Mouse (Mus musculus): ENCODE data around the gene Angptl8.
A peak's percentile ranks its signal among the peaks of the same experiment; 100 is the strongest.
"Not testable (repeated sequence)": the region's sequence is repeated elsewhere in the genome, so short reads cannot be mapped to it uniquely, and the experiment has no call there.

Gene Angptl8

GRCm38 (mm10) chr9:21835258-21835912 lies at the start of gene Angptl8:
Gene Angptl8, plus strand, starts transcription at chr9:21835510.
- no peak for DNase-seq (ENCODE audit: inconsistent ontology term)

GRCm38 (mm10) chr9:21786309-21786708 lies 49.0 kb upstream of the Angptl8 start:
- DNase-seq (ENCODE audit: inconsistent ontology term): not testable (repeated sequence)

DNA sequence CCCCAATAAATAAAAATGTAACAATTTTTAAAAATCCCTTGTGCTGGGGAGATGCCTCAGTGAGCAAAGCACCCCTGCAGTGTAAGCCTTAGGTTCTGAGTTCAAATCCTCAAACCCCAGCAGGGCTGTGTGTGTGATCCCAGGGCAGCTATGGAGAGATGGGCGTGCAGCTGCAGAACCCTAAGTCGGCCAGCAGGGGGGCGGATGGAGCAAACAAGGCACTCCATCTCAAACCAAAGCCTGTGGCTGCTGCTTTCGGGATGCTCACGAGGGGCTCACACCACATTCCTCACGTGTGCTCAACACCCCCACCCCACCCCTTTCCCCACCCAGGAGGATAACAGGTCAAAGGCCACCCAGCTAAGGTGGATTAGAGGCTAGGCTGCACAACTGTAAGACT lies 48.4 kb upstream of the Angptl8 start:
- peak; percentile 51 for DNase-seq (ENCODE audit: inconsistent ontology term)

- DNase-seq (ENCODE audit: inconsistent ontology term): no peak
Observed at GRCm38 (mm10) chr9:21787654-21788053, 47.7 kb upstream of the Angptl8 start.

DNA sequence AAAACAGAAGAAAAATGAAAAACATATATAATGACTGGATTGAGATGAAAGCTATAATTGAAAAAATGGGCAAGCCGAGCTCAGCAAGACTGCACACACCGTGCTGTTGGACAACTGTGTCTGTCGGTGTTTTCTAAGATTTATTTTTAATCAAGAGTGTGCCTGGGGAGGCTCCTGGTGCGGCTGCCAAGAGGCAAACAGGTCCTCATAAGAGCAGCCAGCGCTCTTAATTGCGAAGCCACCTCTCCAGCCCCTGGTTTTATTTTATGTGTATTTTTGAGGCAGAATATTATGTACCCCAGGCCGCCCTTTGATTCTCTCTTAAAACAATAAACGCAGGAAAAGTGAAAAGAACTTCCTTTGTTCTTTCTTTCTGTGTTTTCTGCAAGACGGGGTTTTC lies 47.1 kb upstream of the Angptl8 start:
- DNase-seq (ENCODE audit: inconsistent ontology term): no peak

DNA sequence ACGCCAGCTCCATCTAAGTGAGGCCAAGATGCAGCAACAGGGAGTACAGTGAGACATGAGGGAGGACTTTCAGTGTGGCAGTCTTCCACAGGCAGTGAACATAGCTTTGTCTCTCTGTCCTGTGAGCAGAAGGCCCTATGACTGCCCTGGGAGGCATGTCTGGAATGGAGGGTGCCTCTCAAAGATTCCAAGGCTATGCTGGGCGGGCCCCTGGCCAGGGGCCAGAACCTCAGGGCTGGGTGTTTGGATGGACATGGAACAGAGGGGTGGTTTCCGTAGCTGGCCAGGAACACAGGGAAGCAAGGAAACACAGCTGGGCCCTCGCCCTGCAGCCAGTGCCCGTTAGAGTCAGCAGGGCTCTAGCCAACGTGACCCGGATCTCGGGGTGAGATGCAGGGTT lies 43.4 kb upstream of the Angptl8 start:
- DNase-seq (ENCODE audit: inconsistent ontology term): peak; percentile 100

DNA sequence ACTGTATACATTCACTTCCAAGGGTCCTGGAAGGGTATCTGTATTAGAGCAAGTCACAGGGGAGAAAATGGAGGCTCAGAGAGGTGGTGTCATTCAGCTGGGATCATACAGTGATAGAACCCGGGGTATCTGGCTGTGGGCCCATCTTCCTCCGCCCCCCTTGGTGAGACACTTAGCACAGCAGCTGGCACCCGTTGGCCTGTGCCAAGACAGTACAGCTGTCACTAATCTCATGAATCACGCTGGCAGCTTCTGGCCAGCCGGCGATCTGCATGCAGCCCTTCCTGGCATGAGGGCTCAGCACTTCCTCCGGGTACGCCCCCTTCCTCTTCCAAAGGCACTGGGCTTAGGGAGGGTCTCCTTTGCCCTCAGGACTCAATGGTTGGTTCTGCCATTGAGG lies 42.7 kb upstream of the Angptl8 start:
- peak; percentile 52 for DNase-seq (ENCODE audit: inconsistent ontology term)

DNA sequence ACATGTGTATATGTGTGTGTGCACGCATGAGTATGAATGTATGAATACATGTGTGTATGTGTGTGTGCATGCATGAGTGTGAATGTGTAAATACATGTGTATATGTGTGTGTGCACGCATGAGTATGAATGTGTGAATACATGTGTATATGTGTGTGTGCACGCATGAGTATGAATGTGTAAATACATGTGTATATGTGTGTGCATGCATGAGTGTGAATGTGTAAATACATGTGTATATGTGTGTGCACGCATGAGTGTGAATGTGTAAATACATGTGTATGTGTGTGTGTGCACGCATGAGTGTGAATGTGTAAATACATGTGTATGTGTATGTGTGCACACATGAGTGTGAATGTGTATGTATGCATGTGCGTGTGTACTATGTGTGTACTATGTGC lies 41.8 kb upstream of the Angptl8 start:
- DNase-seq (ENCODE audit: inconsistent ontology term): not testable (repeated sequence)

- DNase-seq (ENCODE audit: inconsistent ontology term): no peak
Observed at GRCm38 (mm10) chr9:21794344-21794834, 40.9 kb upstream of the Angptl8 start.

- no peak for DNase-seq (ENCODE audit: inconsistent ontology term)
Observed at GRCm38 (mm10) chr9:21794925-21795324, 40.4 kb upstream of the Angptl8 start.

- no peak for DNase-seq (ENCODE audit: inconsistent ontology term)
Observed at GRCm38 (mm10) chr9:21795579-21795978, 39.7 kb upstream of the Angptl8 start.

DNA sequence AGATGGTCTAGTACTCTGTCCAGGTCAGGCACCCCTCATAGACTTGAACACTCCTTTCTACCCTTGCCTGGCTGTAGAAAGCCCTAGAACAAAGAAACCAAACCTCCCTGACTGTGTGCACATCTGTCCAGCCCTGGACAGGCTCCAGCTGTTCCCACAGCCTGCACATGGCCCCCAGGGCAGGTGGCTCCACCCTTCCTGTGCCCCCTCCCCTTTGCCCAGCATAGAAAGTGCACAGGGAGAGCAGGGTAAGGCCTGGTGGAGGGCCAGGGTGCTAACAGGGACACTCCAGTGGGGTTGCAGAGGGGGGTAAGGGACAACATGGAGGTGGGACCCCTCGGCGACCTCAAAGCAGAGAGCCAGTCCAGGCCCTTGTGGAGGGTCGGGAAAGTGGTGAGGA lies 39.1 kb upstream of the Angptl8 start:
- DNase-seq (ENCODE audit: inconsistent ontology term): no peak

DNA sequence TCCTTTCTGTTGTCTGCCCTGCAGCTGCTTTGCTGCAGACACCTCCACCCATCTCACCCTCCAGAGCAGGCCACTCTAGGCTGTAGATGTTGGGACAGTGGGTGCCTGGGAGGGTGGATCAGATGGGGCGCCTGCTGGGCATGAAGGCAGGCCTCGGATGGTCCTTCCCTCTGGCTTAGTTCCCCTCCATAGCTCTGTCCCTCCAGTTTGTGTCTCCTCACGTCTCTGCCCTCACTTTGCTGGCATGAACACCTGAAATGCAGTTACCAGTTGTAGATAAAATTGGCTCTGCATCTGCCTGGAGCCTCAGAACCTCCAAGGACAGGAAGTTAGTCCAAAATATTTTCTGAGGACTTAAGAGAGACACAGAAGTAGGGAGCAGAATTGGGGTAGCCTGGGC lies 38.4 kb upstream of the Angptl8 start:
- no peak for DNase-seq (ENCODE audit: inconsistent ontology term)

GRCm38 (mm10) chr9:21797921-21798344 lies 37.4 kb upstream of the Angptl8 start:
- DNase-seq (ENCODE audit: inconsistent ontology term): peak; percentile 79

DNA sequence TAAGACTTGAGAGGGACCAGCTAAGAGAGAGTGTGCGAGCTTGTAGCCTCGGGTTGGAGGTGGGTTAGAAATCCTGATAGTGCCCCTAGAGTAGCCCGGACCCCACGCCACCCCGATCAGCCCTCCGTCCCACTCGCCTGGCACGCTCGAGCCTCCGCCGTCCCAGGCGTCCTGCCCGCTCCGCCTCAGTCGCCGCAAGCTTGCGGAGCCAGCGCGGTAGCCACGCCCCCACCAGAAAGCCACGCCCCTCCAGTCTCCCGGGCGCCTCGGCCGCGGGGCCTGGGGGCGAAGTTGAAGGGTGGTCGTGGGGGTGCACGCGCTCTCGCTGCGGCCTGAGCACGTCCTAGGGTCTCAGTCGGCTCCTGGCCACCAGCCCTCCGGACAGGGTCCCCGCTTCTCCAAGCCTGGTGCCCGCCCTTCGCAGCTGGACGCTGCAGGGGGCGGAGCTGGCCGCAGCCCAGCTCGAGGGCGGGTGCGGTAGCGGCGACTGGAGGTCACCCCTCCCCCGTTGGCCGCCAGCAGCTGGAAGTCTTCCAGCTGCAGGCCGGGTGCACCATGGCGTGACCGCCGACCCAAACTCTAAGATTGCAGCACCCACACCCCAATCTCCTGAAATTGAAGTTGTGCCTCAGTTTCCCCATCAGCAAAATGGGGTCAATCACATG lies 36.8 kb upstream of the Angptl8 start, which contains the start of gene Kank2:
TSS of gene Kank2 (minus strand) at position 400 of the 665 bp plus-strand sequence.
- DNase-seq (ENCODE audit: inconsistent ontology term): peak; percentile 89

DNA sequence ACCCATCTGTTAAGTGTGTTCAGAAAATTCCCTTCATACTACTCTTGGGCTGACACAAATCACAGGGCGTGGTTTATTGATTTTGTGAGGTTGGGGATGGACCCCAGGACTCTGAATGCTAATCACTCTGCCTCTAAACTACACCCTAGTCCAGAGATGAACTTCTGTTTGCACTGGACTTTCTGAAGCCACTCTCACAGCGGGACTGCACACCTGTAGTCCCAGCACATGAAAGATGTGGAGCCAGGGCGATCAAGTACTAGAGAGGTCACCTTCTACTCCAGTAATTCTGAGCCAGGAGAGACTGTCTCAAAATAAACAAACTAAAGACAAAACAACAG lies 36.3 kb upstream of the Angptl8 start:
- DNase-seq (ENCODE audit: inconsistent ontology term): no peak

GRCm38 (mm10) chr9:21801121-21801520 lies 34.2 kb upstream of the Angptl8 start:
- no peak for DNase-seq (ENCODE audit: inconsistent ontology term)

GRCm38 (mm10) chr9:21801591-21801990 lies 33.7 kb upstream of the Angptl8 start:
- no peak for DNase-seq (ENCODE audit: inconsistent ontology term)

GRCm38 (mm10) chr9:21803986-21804644 lies 31.2 kb upstream of the Angptl8 start:
- DNase-seq (ENCODE audit: inconsistent ontology term): peak; percentile 97

- DNase-seq (ENCODE audit: inconsistent ontology term): no peak
Observed at GRCm38 (mm10) chr9:21806363-21806762, 28.9 kb upstream of the Angptl8 start.

DNA sequence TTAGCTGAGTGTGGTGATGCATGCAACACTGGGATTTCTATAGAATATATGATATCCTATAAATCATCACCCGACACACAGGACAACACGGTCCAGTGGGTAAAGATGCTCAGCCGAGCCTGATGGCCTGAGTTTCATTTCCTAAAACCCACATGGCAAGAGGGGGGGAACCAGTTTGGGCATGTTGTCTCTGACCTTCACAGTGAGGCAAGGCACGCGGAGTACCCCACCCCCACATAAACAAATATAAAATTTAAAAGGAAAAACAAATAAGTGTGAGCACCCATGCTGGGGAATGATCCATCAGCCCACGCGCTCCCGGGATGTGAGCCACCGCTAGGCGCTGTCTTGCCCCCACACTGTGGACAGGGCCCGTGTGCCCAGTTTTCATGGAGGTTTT lies 28.3 kb upstream of the Angptl8 start:
- no peak for DNase-seq (ENCODE audit: inconsistent ontology term)

DNA sequence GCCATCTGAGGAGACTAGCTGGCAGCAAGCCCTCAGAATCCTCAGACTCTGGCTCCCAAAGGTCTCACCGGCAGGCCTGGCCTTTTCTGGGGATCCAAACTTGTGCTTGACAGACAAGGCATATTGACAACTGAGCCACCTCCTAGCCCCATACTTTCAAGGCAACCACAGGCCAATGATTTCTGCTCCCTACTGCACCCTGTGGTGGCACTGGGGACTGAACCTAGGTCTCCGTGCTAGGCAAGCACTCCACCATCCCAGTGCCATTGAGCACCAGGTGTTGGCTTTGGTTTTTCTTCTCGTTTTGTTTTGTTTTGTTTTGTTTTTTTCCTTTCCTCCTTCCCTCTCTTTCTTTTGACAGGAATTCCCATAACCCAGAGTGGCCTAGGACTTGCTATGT lies 26.7 kb upstream of the Angptl8 start:
- no peak for DNase-seq (ENCODE audit: inconsistent ontology term)

GRCm38 (mm10) chr9:21811170-21811569 lies 24.1 kb upstream of the Angptl8 start:
- DNase-seq (ENCODE audit: inconsistent ontology term): no peak
